Mouse (Mus musculus) brain, embryonic 14.5 days (tissue): Measurements from ENCODE around the gene Nudt7. TPM values are rescaled to one million over a fixed set of nuclear protein-coding genes. Genes with fewer than 3 reads are reported as not detected.

Source experiments
- DNase-seq: peaks from one replicate; pipeline ENCODE4 v3.0.0-alpha.2; 2011; ENCODE audit warnings: low read depth
- CTCF ChIP-seq: fragments of 200-500 bp; IDR thresholded peaks from 2 replicates; pipeline ENCODE4 v1.5.1; 2012; ENCODE audit warnings: inconsistent platforms, mild to moderate bottlenecking, moderate library complexity, borderline replicate concordance; ENCODE audit not compliant: insufficient read depth, insufficient read length; ENCODE audit errors: extremely low read depth
- POLR2A ChIP-seq: fragments of 200-500 bp; IDR thresholded peaks from 2 replicates; pipeline ENCODE4 v1.6.1; 2012; ENCODE audit warnings: mild to moderate bottlenecking, inconsistent platforms, borderline replicate concordance; ENCODE audit not compliant: poor library complexity, insufficient read depth, insufficient read length, severe bottlenecking; ENCODE audit errors: extremely low read depth
- polyA plus RNA-seq: library from polyadenylated mRNA; depleted of rRNA; stranded (reverse); fragments of >200 nt; gene quantifications from 2 replicates; pipeline ENCODE4 v1.2.3, GENCODE M21; 2012; rRNA removed

Nudt7 gene
- polyA plus RNA-seq, result 3.5 and 3.7 TPM in 2 replicates

- peak; percentile 95 for DNase-seq
- TF ChIP-seq POLR2A, result no peak
- TF ChIP-seq CTCF, result no peak
These were observed at the start of gene Nudt7 for GRCm38 (mm10) chr8:114133510-114134362. Nudt7 (plus strand) TSS chr8:114133557.

DNA sequence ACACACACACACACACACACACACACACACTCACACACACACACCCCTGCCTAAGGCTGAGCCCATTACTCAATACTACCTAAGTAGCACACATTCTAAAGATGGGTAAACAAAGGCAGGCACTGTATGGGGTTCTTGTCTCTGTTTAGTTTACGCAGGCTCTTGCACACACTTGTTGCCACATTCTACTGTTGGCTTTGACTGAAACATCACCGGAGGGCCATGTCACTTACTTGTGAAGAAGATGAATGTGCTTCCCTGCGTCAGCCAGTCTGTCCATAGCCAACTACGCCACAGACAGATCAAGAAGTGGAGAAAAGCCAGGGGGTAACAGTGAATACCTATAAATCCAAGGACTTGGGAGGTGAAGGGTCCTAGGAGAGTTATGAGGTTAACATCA lies 45.4 kb upstream of the Nudt7 start:
- TF ChIP-seq CTCF (no peak), POLR2A (no peak)
- DNase-seq, result no peak

GRCm38 (mm10) chr8:114090736-114091135 lies 42.6 kb upstream of the Nudt7 start:
- TF ChIP-seq CTCF, result no peak
- TF ChIP-seq POLR2A, result no peak
- no peak for DNase-seq

DNA sequence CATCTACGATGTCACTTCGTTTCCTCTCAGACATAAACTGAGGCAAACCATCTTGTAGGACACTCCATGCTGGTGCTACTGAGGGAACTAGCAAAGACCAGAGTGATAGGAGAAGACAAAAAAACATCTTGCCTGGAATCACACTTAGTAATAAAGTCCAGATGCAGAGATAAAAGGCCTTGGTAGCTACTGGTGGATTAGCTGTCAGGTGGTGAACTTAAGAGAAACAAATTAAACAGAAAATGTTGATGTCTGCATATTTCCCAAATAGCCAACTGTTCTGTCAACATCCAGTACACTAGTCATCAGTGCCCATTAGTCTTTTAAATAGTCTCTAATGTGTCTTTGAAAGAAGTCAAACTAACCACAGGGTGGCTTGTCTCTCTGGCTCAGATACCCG lies 40.0 kb upstream of the Nudt7 start:
- TF ChIP-seq CTCF (no peak), POLR2A (no peak)

GRCm38 (mm10) chr8:114094526-114094925 lies 38.8 kb upstream of the Nudt7 start:
- DNase-seq, result no peak
- no peak for TF ChIP-seq POLR2A
- TF ChIP-seq CTCF, result no peak

More for the DNA sequence above, 40.0 kb upstream of the Nudt7 start:
- DNase-seq, result no peak

- TF ChIP-seq POLR2A (no peak), CTCF (no peak)
- DNase-seq, result no peak
These were observed 32.7 kb upstream of the Nudt7 start for GRCm38 (mm10) chr8:114100561-114101206.

DNA sequence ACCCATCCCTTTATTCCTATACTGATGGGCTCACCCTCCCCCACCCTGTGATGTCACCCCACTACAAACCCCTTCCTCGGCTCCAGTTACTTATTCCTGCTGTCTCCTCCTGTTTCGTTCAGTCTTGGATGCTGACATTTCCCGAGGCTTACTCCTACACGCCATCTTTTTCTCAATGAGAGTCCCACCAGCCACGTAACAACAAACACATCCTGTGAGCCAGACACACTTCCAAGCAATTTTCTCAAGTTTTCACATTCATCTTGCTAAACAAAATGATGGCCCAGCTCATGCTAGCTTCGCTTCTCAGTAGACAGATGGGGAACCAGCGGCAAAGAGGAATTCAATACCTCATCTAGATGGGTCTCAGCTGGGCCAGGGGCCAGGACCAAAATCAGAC lies 30.0 kb upstream of the Nudt7 start:
- no peak for DNase-seq
- no peak for TF ChIP-seq CTCF
- no peak for TF ChIP-seq POLR2A

- no peak for DNase-seq
- TF ChIP-seq CTCF (no peak), POLR2A (no peak)
These were observed 27.4 kb upstream of the Nudt7 start for GRCm38 (mm10) chr8:114105971-114106370.

DNA sequence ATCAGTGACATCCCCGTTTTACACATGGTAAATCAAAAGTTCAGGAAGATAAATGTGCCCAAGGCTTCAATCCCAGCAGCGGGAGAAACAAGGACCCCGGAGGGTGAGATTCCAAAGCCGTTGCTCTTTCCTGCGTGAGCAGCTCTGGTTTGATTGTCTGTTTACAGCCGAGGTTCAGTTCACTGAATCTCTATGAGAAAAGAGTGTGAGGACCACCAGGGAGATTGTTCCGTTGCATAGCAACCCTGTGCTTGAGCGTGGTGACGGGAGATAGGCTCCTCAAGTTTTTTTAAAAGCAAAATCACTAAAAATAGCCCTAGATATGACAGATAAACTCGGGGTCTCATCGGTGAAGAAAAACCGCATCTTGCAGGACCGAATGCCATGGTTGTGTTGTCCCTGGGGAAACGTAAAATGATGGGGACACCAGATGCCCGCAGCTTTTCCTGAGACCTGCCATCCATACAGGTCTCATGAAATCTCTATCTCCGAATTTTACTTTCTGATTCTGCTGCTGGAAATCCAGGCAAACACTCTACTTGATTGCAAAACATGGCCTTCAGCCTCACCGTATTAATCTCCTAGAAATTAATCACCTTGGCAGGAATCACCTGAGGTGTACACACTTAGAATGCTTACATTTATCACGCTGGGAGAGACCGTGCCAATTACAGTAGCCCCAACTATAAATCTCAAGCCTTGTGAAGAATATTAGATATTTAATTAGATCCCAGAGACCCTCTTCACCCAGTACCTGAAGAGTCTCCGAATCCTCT lies 23.8 kb upstream of the Nudt7 start:
- DNase-seq, result peak; percentile 85
- TF ChIP-seq CTCF (no peak), POLR2A (no peak)

GRCm38 (mm10) chr8:114115076-114115475 lies 18.3 kb upstream of the Nudt7 start:
- TF ChIP-seq POLR2A (no peak), CTCF (no peak)
- no peak for DNase-seq

- DNase-seq, result peak; percentile 93
- TF ChIP-seq POLR2A, result no peak
These were observed 17.3 kb upstream of the Nudt7 start for GRCm38 (mm10) chr8:114116049-114116448.
